Comparison of ENCODE assay signal across 8 mouse cellular contexts in genomic region chr11:109610046-109610794, GRCm38 (mm10). TPM values are rescaled to one million over a fixed set of nuclear protein-coding genes. Genes with fewer than 3 reads are reported as not detected.
DNase-seq lines count a peak whose midpoint lies in the region; ATAC-seq and TF ChIP-seq lines count a peak whose summit lies in the region.

No protein-coding gene starts in this region.

- TF ChIP-seq POLR2A in olfactory bulb, adult 2 months (IDR thresholded peaks at IDR 0.05; ENCODE audit: insufficient read depth, low read depth, low read length), result no peak

- peak overlapping the region; percentile 95 for H3K4me3 ChIP-seq in E14TG2a.4 (replicated peaks; ENCODE audit: low read length)
- peak overlapping the region; percentile 73 for H3K4me3 ChIP-seq in forebrain, postnatal 0 days (ENCODE audit: low read depth, low read length)
- H3K4me3 ChIP-seq in olfactory bulb, adult 2 months (ENCODE audit: insufficient read depth, low read depth, low read length), result peak overlapping the region; percentile 95

- TF ChIP-seq CTCF in E14TG2a.4 (conservative IDR thresholded peaks at IDR 0.05; ENCODE audit: low read length), result no peak
- TF ChIP-seq CTCF in forebrain, postnatal 0 days (IDR thresholded peaks at IDR 0.05; ENCODE audit: low read depth), result no peak
- TF ChIP-seq CTCF in olfactory bulb, adult 2 months (IDR thresholded peaks at IDR 0.05; ENCODE audit: insufficient read depth, low read depth, low read length), result no peak

- peaks cover 24% of the 10 kb centered on the region for H3K4me1 ChIP-seq in E14TG2a.4 (replicated peaks; ENCODE audit: low read depth, low read length)
- H3K4me1 ChIP-seq in forebrain, postnatal 0 days (ENCODE audit: insufficient read depth), result peaks cover 12% of the 10 kb centered on the region; the same call in 1 of the 2 replicates
- H3K4me1 ChIP-seq in olfactory bulb, adult 2 months (ENCODE audit: control insufficient read depth, insufficient read depth, low read length), result peaks cover 8% of the 10 kb centered on the region

- peak overlapping the region; percentile 63 for H3K9ac ChIP-seq in forebrain, postnatal 0 days

- H3K27me3 ChIP-seq in E14TG2a.4 (ENCODE audit: insufficient read depth, low read length), result peaks cover 12% of the 10 kb centered on the region
- H3K27me3 ChIP-seq in forebrain, postnatal 0 days (ENCODE audit: insufficient read depth, low read length), result no peaks in the 10 kb centered on the region

- ATAC-seq in forebrain, postnatal 0 days, result no peak
- ATAC-seq in granulocyte monocyte progenitor cell, adult 5-6 weeks (replicated peaks; ENCODE audit: poor library complexity, severe bottlenecking), result no peak

- no peaks in the 10 kb centered on the region for H3K9me3 ChIP-seq in E14TG2a.4 (ENCODE audit: low read length)
- no peaks in the 10 kb centered on the region for H3K9me3 ChIP-seq in forebrain, postnatal 0 days (ENCODE audit: low read length)

- H3K36me3 ChIP-seq in E14TG2a.4 (ENCODE audit: insufficient read depth, low read length), result no peaks in the 10 kb centered on the region
- no peaks in the 10 kb centered on the region for H3K36me3 ChIP-seq in forebrain, postnatal 0 days (ENCODE audit: insufficient read depth)

- no peak overlapping the region for H3K27ac ChIP-seq in forebrain, postnatal 0 days (ENCODE audit: low read depth, low read length)
- H3K27ac ChIP-seq in olfactory bulb, adult 2 months (ENCODE audit: insufficient read depth, low read depth, low read length), result no peak overlapping the region

- peak; percentile 28 for DNase-seq in gastrocnemius, postnatal 10 days
- no peak for DNase-seq in gastrocnemius, adult 8-10 months (ENCODE audit: low spot score in 2 of 2)
- DNase-seq in forebrain, postnatal 0 days, result no peak
- peak; percentile 56 to 59 for DNase-seq in kidney, postnatal 36 days
- DNase-seq in right cerebral cortex, postnatal 4 days, result no peak

- WGBS in forebrain, postnatal 0 days, result 9% methylated on average over 9 of the region's 9 CpGs
- 15% methylated on average over 9 of the region's 9 CpGs for WGBS in olfactory bulb, adult 2 months

- H3K4me2 ChIP-seq in forebrain, postnatal 0 days (ENCODE audit: low read depth), result peak overlapping the region; percentile 73

RNA-seq across cellular contexts. Expression of gene Wipi1, which starts 1.5 kb away (rescaled TPM):
- total RNA-seq in gastrocnemius, postnatal 10 days (2021), result 10 to 100 TPM; 64.0 to 72.0 TPM
- 10 to 100 TPM; 47.2 to 68.4 (median 59.2) TPM for total RNA-seq in gastrocnemius, adult 8-10 months (2022)
- 10.8 and 10.9 TPM in 2 replicates for total RNA-seq in forebrain, postnatal 0 days (2014; rRNA removed)
- polyA plus RNA-seq in forebrain, postnatal 0 days (2015; fragmentation: Nextera tagmentation; extraction: Ambion mirVana), result 11.8 and 16.5 TPM in 2 replicates
- not detected in 2 replicates for polyA plus RNA-seq in olfactory bulb, adult 2 months (2012; ENCODE audit: insufficient read depth, insufficient read length, low replicate concordance, missing spikeins)
- 5.7 and 8.4 TPM in 2 replicates for total RNA-seq in granulocyte monocyte progenitor cell, adult 5-6 weeks (2014; fragmentation: Nextera tagmentation)
- total RNA-seq in granulocyte monocyte progenitor cell, adult 5-6 weeks (2017), result 1.6 and 6.2 TPM in 2 replicates

RNA-seq across cellular contexts. Expression of gene Prkar1a, which starts 39.0 kb away (rescaled TPM):
- total RNA-seq in gastrocnemius, postnatal 10 days (2021), result 100 to 1,000 TPM; 246 to 270 TPM
- 100 to 1,000 TPM in 2 of 4 experiments, 10 to 100 TPM in 2; 98.3 to 106 (median 101) TPM for total RNA-seq in gastrocnemius, adult 8-10 months (2022)
- 231 and 294 TPM in 2 replicates for total RNA-seq in forebrain, postnatal 0 days (2014; rRNA removed)
- polyA plus RNA-seq in forebrain, postnatal 0 days (2015; fragmentation: Nextera tagmentation; extraction: Ambion mirVana), result 418 and 468 TPM in 2 replicates
- 228 and 397 TPM in 2 replicates for polyA plus RNA-seq in olfactory bulb, adult 2 months (2012; ENCODE audit: insufficient read depth, insufficient read length, low replicate concordance, missing spikeins)
- 91.7 and 101 TPM in 2 replicates for total RNA-seq in granulocyte monocyte progenitor cell, adult 5-6 weeks (2014; fragmentation: Nextera tagmentation)
- total RNA-seq in granulocyte monocyte progenitor cell, adult 5-6 weeks (2017), result 77.3 and 83.9 TPM in 2 replicates

Comparison
In these comparisons a context has a peak if more than half of its experiments do, and no peak if none do; other contexts are left out.
1. DNase-seq: peak in gastrocnemius, postnatal 10 days (single experiment) and kidney, postnatal 36 days (2 of 2); none in gastrocnemius, adult 8-10 months (0 of 2), forebrain, postnatal 0 days (single experiment) and right cerebral cortex, postnatal 4 days (single experiment).
2. Peak in every context shown above with its lines, with median percentiles within 50 percentile points of each other: H3K4me3 ChIP-seq.